Mouse (Mus musculus): ENCODE measurements around the gene Pnn.

DNA sequence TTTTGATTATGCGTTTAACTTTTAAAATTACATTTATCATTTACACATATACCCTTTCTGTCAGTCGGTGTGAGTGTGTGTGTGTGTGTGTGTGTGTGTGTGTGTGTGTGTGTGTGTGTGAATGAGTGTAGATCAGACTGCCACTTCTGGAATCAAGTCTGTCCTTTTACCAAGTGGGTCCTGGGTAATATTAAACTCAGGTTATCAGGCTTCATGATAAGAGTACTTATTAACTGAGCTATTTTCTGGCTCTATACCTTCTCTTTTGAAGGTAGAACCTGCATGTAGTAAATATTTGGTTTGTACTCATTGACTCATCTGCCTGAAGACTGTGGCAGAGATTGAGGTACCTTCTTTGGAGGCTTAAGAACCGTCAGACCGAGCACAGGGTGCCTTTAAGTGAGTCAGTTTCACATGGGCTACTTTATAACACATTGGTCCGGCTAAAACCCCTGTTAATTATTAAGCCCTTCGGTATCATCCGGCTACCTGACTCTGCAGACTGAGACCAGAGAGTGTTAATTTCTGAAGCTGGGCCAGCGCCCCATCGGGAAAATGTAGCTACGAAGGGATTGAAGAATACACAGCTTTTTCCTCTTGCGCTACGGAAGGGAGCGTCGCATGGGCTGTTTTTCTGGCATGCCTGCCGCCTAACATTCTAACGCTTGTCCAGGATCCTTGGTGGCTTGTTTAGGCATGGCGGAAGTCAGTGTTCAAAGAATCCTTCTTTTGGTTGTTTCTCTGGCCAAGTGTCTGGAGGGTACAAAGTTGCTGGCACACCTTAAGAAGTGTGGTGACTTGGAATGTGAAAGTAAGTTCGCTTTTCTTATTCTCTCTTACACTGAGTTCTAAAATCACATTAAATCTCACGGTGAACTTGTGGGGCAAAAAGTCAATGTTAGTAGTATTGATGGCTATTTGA is 28.7 kb downstream of the Pnn start, which contains the start of gene Mia2:
- no peak for TF ChIP-seq JUND (IDR thresholded peaks at IDR 0.05; ENCODE audit: low read depth, low read length)
- TF ChIP-seq CTCF (IDR thresholded peaks at IDR 0.05 in 2 of 3, conservative IDR thresholded peaks at IDR 0.05 in 1 of 3; ENCODE audit: control insufficient read depth in 1 of 3, insufficient read depth in 1 of 3, low read depth in 2 of 3, low read length in 3 of 3, poor library complexity in 1 of 3, severe bottlenecking in 1 of 3) = no peak
- TF ChIP-seq KAT2A (conservative IDR thresholded peaks at IDR 0.05; ENCODE audit: low read depth, low read length) = no peak
- TF ChIP-seq GABPA (IDR thresholded peaks at IDR 0.05; ENCODE audit: low read depth, low read length) = no peak
- TF ChIP-seq GATA1 (IDR thresholded peaks at IDR 0.05; ENCODE audit: low read depth, low read length) = no peak
- TF ChIP-seq UBTF (IDR thresholded peaks at IDR 0.05; ENCODE audit: borderline replicate concordance, insufficient read depth, low read depth, low read length) = no peak
- TF ChIP-seq POLR2A (IDR thresholded peaks at IDR 0.05; ENCODE audit: control insufficient read depth in 1 of 2, insufficient read depth in 1 of 2, low read depth in 1 of 2, low read length in 2 of 2, poor library complexity in 1 of 2) = no peak
- no peak for TF ChIP-seq MYB (IDR thresholded peaks at IDR 0.05; ENCODE audit: low read depth, low read length)
- TF ChIP-seq MAFK (IDR thresholded peaks at IDR 0.05; ENCODE audit: borderline replicate concordance, low read depth, low read length) = no peak
- no peak for TF ChIP-seq EP300 (IDR thresholded peaks at IDR 0.05; ENCODE audit: low read depth in 1 of 2, low read length in 2 of 2)
- TF ChIP-seq ZMIZ1 (IDR thresholded peaks at IDR 0.05; ENCODE audit: low read depth, low read length) = no peak
- TF ChIP-seq RCOR1 (IDR thresholded peaks at IDR 0.05; ENCODE audit: low read depth, low read length) = no peak
- no peak for TF ChIP-seq POLR2AphosphoS2 (IDR thresholded peaks at IDR 0.05; ENCODE audit: low read length)

All from MEL (cell line).